Mouse (Mus musculus): ENCODE data around the gene Palm2. TPM values are rescaled to one million over a fixed set of nuclear protein-coding genes. Genes with fewer than 3 reads are reported as not detected.
A peak's percentile ranks its signal among the peaks of the same experiment; 100 is the strongest.

Gene Palm2
- polyA plus RNA-seq, 1 experiment = not detected

- 23% methylated on average over 6 of the region's 6 CpGs for WGBS
- Histone ChIP-seq H3K27ac (ENCODE audit: control insufficient read depth, insufficient read depth, low read depth, low read length, poor library complexity) (no peak overlapping the region), H3K4me1 (ENCODE audit: control insufficient read depth, insufficient read depth, low read length) (no peaks in the 10 kb centered on the region), H3K4me3 (replicated peaks; ENCODE audit: control insufficient read depth, low read depth, low read length) (no peak overlapping the region)
- TF ChIP-seq POLR2A (IDR thresholded peaks at IDR 0.05; ENCODE audit: borderline replicate concordance, control insufficient read depth, low read depth, low read length) = no peak
- TF ChIP-seq CTCF (IDR thresholded peaks at IDR 0.05; ENCODE audit: control insufficient read depth, insufficient read depth, low read length) = no peak
Observed at GRCm38 (mm10) chr4:57543692-57544256, 109.7 kb downstream of the Palm2 start.

GRCm38 (mm10) chr4:57547785-57548184 is 113.7 kb downstream of the Palm2 start:
- no peak overlapping the region for H3K27ac ChIP-seq (ENCODE audit: control insufficient read depth, insufficient read depth, low read depth, low read length, poor library complexity)
- no peak overlapping the region for H3K4me3 ChIP-seq (replicated peaks; ENCODE audit: control insufficient read depth, low read depth, low read length)
- TF ChIP-seq CTCF (IDR thresholded peaks at IDR 0.05; ENCODE audit: control insufficient read depth, insufficient read depth, low read length) (no peak), POLR2A (IDR thresholded peaks at IDR 0.05; ENCODE audit: borderline replicate concordance, control insufficient read depth, low read depth, low read length) (no peak)
- no peaks in the 10 kb centered on the region for H3K4me1 ChIP-seq (ENCODE audit: control insufficient read depth, insufficient read depth, low read length)
- WGBS = 77% methylated on average over 7 of the region's 7 CpGs

GRCm38 (mm10) chr4:57550216-57550615 is 116.2 kb downstream of the Palm2 start:
- H3K4me3 ChIP-seq (replicated peaks; ENCODE audit: control insufficient read depth, low read depth, low read length) = no peak overlapping the region
- H3K4me1 ChIP-seq (ENCODE audit: control insufficient read depth, insufficient read depth, low read length) = no peaks in the 10 kb centered on the region
- no peak for TF ChIP-seq POLR2A (IDR thresholded peaks at IDR 0.05; ENCODE audit: borderline replicate concordance, control insufficient read depth, low read depth, low read length)
- 45% methylated on average over 1 of the region's 1 CpGs for WGBS
- no peak overlapping the region for H3K27ac ChIP-seq (ENCODE audit: control insufficient read depth, insufficient read depth, low read depth, low read length, poor library complexity)

GRCm38 (mm10) chr4:57557102-57557501 is 123.1 kb downstream of the Palm2 start:
- Histone ChIP-seq H3K4me1 (ENCODE audit: control insufficient read depth, insufficient read depth, low read length) (no peaks in the 10 kb centered on the region), H3K27ac (ENCODE audit: control insufficient read depth, insufficient read depth, low read depth, low read length, poor library complexity) (no peak overlapping the region), H3K4me3 (replicated peaks; ENCODE audit: control insufficient read depth, low read depth, low read length) (no peak overlapping the region)
- TF ChIP-seq CTCF (IDR thresholded peaks at IDR 0.05; ENCODE audit: control insufficient read depth, insufficient read depth, low read length) = no peak
- no peak for TF ChIP-seq POLR2A (IDR thresholded peaks at IDR 0.05; ENCODE audit: borderline replicate concordance, control insufficient read depth, low read depth, low read length)
- 67% methylated on average over 2 of the region's 2 CpGs for WGBS

DNA sequence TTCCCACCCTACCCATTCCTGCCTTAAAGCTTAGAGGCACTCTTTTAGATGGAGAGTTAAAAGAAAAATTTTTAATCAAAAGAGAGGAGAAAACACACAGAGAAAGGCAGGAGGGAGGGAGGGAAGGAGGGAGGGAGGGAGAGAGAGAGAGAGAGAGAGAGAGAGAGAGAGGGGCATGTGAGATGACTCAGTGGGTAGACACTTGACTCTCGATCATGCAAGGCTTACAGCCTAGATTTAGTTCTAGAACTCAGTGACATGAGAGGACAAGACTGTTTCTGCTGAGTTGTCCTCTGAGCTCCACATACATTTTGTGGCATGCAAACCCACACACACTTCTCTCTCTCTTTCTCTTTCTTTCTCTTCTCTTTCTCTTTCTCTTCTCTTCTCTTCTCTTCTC is 125.4 kb downstream of the Palm2 start:
- Histone ChIP-seq H3K27ac (ENCODE audit: control insufficient read depth, insufficient read depth, low read depth, low read length, poor library complexity) (no peak overlapping the region), H3K4me3 (replicated peaks; ENCODE audit: control insufficient read depth, low read depth, low read length) (no peak overlapping the region), H3K4me1 (ENCODE audit: control insufficient read depth, insufficient read depth, low read length) (no peaks in the 10 kb centered on the region)
- WGBS = 56% methylated on average over 1 of the region's 1 CpGs
- TF ChIP-seq POLR2A (IDR thresholded peaks at IDR 0.05; ENCODE audit: borderline replicate concordance, control insufficient read depth, low read depth, low read length) (no peak), CTCF (IDR thresholded peaks at IDR 0.05; ENCODE audit: control insufficient read depth, insufficient read depth, low read length) (no peak)

DNA sequence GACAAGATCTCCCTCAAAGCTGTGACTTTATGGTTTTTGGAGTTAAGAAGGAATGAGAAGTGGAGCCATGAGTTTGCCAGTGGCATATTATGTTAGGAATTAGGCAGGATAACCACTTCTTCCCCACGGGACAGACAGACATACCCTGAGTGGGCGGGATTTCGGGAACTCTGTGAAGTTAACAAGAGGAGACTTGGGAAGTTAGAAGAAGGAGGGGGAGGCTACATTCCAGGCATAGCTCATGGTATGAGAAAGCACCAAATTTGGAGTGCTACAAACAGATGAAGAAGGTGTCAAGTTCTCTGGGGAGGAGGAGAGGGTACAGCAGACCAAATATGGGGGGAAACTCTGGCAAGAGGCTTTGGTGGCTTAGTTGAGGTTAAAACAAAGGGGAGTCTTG is 126.0 kb downstream of the Palm2 start:
- Histone ChIP-seq H3K4me1 (ENCODE audit: control insufficient read depth, insufficient read depth, low read length) (no peaks in the 10 kb centered on the region), H3K4me3 (replicated peaks; ENCODE audit: control insufficient read depth, low read depth, low read length) (no peak overlapping the region), H3K27ac (ENCODE audit: control insufficient read depth, insufficient read depth, low read depth, low read length, poor library complexity) (no peak overlapping the region)
- WGBS = 47% methylated on average over 3 of the region's 3 CpGs
- TF ChIP-seq POLR2A (IDR thresholded peaks at IDR 0.05; ENCODE audit: borderline replicate concordance, control insufficient read depth, low read depth, low read length) (no peak), CTCF (IDR thresholded peaks at IDR 0.05; ENCODE audit: control insufficient read depth, insufficient read depth, low read length) (no peak)

- no peak for TF ChIP-seq POLR2A (IDR thresholded peaks at IDR 0.05; ENCODE audit: borderline replicate concordance, control insufficient read depth, low read depth, low read length)
- TF ChIP-seq CTCF (IDR thresholded peaks at IDR 0.05; ENCODE audit: control insufficient read depth, insufficient read depth, low read length) = no peak
- 70% methylated on average over 6 of the region's 6 CpGs for WGBS
- Histone ChIP-seq H3K27ac (ENCODE audit: control insufficient read depth, insufficient read depth, low read depth, low read length, poor library complexity) (no peak overlapping the region), H3K4me1 (ENCODE audit: control insufficient read depth, insufficient read depth, low read length) (no peaks in the 10 kb centered on the region), H3K4me3 (replicated peaks; ENCODE audit: control insufficient read depth, low read depth, low read length) (no peak overlapping the region)
Observed at GRCm38 (mm10) chr4:57561055-57561454, 127.0 kb downstream of the Palm2 start.

DNA sequence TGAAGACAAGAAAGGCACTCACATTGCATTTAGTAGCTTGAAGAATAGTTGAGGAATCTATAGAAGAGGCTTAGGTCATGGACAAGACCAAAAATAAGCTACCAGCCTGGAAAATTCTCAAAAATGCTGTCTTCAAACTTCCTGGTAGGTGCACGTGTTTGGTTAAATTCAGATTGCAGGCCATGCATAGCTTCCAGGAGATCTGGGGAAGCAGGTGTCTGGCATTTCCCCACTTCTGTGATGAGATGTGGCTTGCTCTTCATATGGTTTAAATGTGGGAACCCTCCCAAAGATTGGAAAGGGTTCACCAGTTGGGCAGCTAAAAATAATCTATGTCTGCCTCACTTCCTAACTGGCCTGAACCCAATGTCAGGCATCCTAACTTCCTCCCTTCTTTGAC is 131.2 kb downstream of the Palm2 start:
- Histone ChIP-seq H3K4me1 (ENCODE audit: control insufficient read depth, insufficient read depth, low read length) (no peaks in the 10 kb centered on the region), H3K4me3 (replicated peaks; ENCODE audit: control insufficient read depth, low read depth, low read length) (no peak overlapping the region), H3K27ac (ENCODE audit: control insufficient read depth, insufficient read depth, low read depth, low read length, poor library complexity) (no peak overlapping the region)
- no peak for TF ChIP-seq CTCF (IDR thresholded peaks at IDR 0.05; ENCODE audit: control insufficient read depth, insufficient read depth, low read length)
- TF ChIP-seq POLR2A (IDR thresholded peaks at IDR 0.05; ENCODE audit: borderline replicate concordance, control insufficient read depth, low read depth, low read length) = no peak
- 50% methylated on average over 1 of the region's 1 CpGs for WGBS

GRCm38 (mm10) chr4:57565811-57566210 is 131.8 kb downstream of the Palm2 start:
- Histone ChIP-seq H3K4me3 (replicated peaks; ENCODE audit: control insufficient read depth, low read depth, low read length) (no peak overlapping the region), H3K27ac (ENCODE audit: control insufficient read depth, insufficient read depth, low read depth, low read length, poor library complexity) (no peak overlapping the region), H3K4me1 (ENCODE audit: control insufficient read depth, insufficient read depth, low read length) (no peaks in the 10 kb centered on the region)
- 62% methylated on average over 2 of the region's 2 CpGs for WGBS
- TF ChIP-seq POLR2A (IDR thresholded peaks at IDR 0.05; ENCODE audit: borderline replicate concordance, control insufficient read depth, low read depth, low read length) (no peak), CTCF (IDR thresholded peaks at IDR 0.05; ENCODE audit: control insufficient read depth, insufficient read depth, low read length) (0 out of 2 replicates have a peak, but pooled peaks have one; percentile 11)
